Mouse (Mus musculus): ENCODE measurements around the gene Alg14. TPM values are rescaled to one million over a fixed set of nuclear protein-coding genes. Genes with fewer than 3 reads are reported as not detected.
A peak's percentile ranks its signal among the peaks of the same experiment; 100 is the strongest.

Alg14 gene
- total RNA-seq, 4 experiments from 2014 or later: 11.7 to 16.2 (median 14.8) TPM

DNA sequence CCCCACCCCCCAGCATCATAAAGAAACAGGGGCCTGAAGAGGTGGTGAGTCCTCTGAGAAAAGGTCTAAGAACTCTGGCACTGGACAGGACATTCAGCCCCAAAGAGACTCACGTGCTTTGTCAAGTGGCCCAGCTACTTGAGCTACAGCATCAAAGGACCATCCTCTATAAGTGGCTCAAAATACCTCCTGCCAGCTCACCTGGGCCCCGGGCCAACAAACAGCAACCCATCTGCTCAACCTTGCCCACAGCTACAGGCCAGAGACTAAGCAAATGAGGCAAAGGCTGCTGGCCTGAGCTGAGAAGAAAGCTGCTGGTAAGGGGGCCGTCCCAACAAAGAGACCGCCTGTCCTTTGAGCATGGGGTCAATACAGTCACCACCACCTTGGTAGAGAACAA, 14.0 kb upstream of the Alg14 start:
- no peak for DNase-seq (ENCODE audit: low spot score in 2 of 2)

DNA sequence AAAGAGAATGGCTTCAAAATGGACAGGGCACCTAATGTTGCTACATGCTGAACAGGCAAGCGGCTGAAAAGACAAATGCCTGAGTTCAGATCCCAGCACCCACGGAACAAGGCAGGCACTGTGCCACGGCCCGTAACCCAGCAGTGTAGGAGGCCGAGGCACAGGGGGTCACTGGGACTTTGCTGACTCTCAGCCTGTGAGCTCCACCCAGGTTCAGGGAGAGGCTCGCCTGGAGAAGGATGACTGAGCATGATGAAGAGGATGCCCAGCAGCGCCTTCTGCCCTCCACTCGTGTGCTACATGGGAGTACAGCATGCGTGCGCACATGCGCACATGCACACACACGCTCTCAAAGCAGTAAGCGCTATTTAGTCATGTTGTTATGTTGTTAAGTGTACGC, 11.9 kb upstream of the Alg14 start:
- DNase-seq (ENCODE audit: low spot score in 2 of 2): no peak

DNA sequence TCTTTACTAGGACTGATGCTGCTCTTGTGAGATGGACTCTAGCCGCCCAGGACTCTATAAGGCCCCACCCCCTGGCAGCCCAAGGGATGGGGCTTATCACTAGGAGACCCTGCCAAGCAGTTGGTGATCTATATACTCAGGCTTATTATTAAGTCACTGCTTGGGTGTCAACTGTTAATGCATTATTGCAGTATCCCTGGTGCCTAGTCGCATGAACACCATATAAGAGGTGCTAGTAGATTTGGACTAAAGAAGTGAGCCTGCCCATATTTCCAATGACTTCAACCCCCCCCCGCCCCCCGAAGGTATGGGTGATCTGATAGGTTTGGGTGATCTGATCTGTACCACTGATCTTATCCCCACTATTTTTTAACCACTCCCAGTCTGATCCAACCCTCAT, 8.6 kb upstream of the Alg14 start, which contains the start of gene Tmem56:
Gene Tmem56 (minus strand): TSS at position 101 of the 400 bp plus-strand sequence.
- no peak for DNase-seq (ENCODE audit: low spot score in 2 of 2)

DNA sequence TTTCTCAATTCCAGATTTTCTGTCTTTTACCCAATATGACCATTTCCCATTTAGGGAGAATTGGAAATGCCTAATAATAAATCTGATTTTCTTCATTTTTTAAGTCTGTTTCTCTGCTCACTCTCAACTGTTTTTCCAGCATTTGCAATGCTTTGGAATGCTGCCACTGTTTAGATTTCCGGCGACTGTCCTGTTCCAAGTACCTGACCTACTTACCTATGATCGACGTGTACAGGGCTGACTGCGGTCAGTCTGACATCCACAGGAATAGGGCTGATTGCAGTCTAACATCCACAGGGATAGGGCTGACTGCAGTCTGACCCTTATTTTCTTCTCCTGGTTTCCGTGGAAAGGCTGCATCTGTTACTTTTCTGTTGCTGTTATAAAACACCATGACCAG, 6.4 kb upstream of the Alg14 start:
- no peak for DNase-seq (ENCODE audit: low spot score in 2 of 2)

DNA sequence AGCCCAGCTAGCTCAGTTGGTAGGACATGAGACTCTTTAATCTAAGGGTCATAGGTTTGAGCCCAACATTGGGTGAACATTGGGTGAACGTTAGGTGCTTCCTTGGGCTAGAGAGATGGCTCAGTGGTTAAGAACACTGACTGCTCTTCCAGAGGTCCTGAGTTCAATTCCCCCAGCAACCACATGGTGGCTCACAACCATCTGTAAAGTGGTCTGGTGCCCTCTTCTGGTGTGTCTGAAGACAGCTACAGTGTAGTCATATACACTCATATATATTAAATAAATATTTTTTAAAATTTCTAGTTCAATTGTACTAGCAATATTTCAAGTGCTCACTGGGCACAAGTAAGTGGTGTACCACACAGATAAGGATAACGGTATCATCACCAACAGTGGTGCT, 4.4 kb upstream of the Alg14 start:
- no peak for DNase-seq (ENCODE audit: low spot score in 2 of 2)

DNA sequence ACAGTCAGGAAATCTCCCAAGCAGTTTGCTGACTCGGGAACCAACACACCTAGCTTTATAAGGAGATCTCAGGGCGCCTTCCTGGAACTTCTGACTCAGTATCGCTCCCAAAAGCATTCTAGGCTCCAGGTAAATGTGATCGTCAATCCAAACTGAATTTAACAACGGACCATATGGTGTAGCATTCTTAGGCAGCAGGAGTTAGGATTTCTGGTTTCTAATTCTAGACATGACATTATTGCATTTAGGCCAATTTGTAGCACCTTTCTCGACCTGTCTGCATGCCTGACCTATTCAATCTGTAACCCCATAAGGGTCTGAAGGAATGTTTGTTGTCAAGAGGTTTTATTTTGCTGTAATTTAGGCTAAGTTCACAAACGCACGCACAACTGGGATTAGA, 892 bp upstream of the Alg14 start:
- DNase-seq (ENCODE audit: low spot score in 2 of 2): no peak

DNA sequence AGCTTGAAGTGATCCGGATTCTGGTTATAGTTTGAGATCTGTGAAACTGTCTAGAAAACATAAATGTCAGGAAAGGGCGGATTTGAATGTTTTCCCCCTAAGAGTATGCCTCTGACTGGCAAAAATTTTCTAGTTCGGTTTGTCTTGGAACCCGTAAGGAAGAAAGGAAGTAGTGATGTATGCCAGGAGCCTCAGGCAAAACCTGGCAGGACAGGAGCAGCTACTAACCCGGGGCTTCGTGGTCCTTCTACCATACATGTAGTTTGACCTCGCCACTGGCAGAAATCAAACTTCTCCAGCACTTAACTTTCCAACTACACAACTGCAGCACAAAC, 381 bp upstream of the Alg14 start:
- DNase-seq (ENCODE audit: low spot score in 2 of 2): no peak

DNA sequence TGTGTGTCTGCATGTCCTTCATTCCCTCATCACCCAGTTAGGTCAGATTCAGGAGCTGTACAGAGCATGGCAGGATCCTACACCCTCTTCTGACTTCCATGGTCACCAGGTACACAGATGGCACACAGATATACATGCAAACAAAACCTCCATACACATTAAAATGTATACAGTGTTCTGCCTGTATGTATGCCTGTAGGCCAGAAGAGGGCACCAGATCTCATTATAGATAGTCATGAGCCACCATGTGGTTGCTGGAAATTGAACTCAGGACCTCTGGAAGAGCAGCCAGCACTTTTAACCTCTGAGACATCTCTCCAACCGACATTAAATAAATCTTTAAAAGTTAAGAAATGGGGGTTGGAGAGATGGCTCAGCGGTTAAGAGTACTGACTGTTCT, 2.6 kb downstream of the Alg14 start:
- DNase-seq (ENCODE audit: low spot score in 2 of 2): no peak

DNA sequence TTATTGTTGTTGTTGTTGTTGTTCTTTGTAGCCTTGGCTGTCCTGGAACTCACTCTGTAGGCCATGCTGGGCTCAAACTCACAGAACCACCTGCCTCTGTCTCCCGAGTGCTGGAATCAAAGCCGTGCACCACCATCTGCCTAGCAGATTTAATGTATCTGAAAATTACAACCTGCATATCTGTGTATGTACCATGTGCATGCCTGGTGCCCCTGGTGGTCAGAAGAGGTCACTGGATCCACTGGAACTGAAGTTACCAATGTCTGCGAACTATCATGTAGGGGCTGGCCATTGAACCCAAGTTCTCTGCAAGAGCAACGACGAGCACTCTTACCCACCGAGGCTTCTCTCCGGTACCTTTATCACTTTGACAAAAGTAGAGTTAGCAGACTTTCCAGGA, 15.1 kb downstream of the Alg14 start:
- no peak for DNase-seq (ENCODE audit: low spot score in 2 of 2)

DNA sequence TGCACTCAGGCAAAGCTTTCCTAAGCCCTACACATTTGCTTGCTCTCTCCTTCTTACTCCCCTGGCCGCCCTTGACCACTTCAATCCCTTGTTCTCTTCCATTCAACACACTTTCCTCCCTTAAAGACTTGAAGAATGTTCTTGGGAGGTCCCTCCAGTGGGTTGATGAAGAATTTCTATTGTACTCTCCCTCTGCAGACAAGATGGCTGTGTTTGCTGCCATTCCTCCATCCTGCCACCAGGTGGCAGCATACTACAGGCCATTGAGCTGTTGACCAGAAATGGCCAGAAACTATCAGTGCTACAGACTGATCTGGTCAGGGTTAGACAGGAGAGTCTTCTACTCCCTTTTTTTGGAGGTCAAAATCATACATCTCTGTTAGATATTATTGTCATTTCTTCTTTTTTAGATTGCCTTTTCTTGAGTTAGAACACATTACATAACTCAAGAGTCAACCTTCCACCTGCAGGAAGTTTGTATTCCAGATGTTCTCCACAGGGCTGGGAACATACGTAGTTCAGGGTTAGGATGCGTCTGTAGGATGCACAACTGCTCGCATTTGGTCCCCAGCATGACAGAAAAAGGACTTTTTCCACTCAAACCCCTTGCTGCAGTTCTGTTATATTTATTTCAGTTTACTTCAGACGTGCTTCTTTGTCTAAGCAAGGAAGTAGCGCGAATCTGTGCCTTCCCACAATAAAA, 16.1 kb downstream of the Alg14 start:
- peak; percentile 40 to 53 for DNase-seq (ENCODE audit: low spot score in 2 of 2)

DNA sequence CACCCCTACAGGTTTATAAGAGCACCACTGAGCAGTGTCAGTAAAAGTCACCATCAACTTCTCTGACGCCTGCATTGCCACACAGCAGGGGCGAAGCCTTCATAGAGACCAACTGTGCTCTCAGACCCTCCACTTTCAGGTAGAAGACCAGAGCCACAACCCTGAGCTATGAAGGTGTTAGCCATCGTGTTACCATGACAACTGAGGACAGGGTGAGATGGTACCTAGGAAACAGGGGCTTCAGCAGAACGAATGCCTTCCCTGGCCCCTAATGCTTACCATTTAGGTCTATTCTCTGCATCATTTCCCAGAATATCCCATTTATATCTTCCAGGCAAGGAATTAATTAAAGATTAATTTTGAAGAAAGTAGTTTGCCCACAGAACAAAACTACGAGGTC, 17.4 kb downstream of the Alg14 start:
- no peak for DNase-seq (ENCODE audit: low spot score in 2 of 2)

DNA sequence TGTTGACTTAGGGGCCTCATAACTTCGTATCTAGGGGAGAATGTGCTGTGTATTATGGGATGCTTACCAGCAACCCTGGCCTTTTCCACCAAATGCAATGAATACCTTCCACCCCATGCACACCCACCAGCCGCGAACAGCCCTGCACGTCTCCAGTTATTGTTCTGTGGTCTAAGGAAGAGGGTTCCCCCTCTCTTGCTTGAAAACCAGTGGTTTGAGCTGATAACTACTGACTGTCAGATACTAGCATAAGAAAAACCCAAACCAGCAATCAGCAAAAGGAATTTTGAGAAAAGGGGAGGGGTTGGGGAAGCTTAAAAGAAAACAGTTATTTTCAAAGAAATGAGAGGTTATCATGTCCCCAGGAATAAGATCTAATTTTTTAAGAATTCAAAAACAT, 17.9 kb downstream of the Alg14 start:
- DNase-seq (ENCODE audit: low spot score in 2 of 2): no peak

DNA sequence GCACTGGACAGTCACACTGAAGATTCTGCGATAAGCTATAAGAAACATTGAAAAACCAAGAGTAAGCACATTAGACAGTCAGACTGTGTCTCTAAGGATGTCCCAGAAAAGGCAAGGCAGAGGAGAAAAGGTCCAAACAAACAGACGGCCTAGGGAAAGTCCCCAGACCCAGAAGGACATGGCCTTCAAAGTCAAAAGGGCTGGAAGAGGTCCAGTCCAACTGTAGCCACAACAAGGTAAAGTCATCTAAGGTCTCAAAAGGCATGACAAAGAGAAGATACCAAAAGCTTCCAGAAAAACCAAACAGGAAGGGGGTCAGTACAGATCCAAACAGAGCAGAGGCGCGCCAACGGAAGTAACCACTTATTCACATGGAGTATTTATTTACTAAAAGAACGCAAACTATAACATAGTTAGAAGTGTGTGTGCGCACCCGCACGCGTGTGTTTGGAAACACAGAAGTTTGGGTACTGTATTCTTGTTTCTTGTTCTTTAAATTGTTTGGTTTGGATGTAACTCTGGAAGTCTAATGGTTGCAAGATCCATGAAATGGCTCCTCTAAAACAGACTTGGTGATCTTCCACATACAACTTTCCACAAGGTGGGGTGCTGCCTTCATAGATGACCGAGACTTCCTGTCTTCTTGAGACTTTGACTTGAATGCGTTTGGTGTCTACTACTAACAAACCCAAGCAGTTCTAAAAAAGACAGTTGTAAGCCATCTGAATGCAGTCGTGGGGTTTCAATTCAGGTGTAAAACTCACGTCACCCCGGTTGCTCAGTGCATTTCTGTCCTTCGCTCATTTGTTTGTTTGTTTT, 18.5 kb downstream of the Alg14 start:
- no peak for DNase-seq (ENCODE audit: low spot score in 2 of 2)

DNA sequence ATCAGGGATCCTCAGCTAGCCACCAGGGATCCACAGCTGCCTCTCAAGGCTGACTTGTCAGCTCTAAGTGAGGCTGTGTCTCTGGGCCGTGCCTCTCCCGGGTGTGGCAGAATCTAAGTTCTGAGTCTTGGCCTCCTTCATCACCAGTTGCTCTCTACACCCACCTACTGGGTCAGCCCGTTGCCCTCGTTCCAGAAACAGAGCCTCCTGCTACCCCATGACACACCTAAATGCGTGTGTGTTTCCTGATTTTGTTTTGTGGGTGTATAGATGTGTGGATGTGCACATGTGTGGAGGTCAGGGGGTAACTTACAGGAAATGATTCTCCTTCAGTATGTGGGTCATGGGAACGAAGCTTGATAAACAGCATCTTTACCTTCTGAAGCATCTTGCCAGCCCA, 20.9 kb downstream of the Alg14 start:
- DNase-seq (ENCODE audit: low spot score in 2 of 2): no peak

DNA sequence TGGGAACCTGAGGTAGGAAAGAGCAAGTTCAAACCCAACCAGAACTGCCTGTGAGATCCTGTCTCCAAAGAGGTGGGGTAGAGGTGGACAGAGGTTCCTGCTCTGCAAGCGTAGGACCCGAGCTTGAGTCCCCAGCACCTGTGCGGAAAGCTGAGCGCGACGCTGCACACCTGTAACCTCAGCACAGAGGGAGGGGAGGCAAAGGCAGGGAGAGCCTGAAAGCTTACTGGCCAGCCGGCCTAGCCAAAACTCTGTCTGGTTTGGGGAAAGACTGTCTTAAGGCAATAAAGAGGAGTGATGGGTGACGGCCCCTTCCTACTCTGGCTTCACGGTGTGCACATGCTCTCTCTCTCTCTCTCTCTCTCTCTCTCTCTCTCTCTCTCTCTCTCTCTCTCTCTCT, 21.4 kb downstream of the Alg14 start:
- DNase-seq (ENCODE audit: low spot score in 2 of 2): no peak

DNA sequence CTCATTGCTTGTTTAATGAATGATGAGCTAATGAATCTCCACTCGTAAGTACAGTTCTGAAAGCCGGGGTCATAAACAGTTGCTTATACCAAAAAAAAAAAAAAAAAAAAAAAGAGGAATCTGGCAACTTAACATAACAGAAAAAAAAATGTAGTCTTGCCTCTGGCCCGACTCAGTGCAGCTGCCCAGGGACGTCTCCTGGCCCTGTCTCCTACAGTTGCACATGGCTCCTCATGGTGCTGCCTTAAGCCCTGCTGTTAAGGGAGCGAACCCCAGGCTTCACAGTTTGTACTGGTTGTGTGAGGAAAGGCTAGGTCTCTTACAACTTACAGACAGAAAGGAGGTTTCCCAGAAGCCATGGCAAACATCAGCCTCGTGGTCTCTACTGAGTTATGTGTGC, 22.6 kb downstream of the Alg14 start:
- no peak for DNase-seq (ENCODE audit: low spot score in 2 of 2)

DNA sequence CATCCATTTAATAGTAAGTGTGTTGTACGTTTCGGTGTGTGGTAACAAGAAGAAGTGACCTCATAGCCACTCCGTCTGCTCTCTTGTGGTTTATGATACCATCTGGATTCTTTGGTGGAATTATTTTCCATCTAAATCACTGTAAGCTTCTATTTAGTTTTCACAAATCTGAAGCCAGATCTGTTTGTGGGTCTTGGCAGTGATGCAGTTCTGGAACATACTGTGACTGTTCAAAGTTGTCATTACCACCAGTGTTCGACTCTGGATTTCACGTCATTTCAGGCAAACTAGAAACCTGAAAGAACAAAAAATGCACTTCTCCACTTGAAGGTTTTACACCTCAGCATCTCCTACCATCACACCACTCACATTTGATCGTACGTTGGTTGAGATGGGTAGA, 23.9 kb downstream of the Alg14 start:
- no peak for DNase-seq (ENCODE audit: low spot score in 2 of 2)

DNA sequence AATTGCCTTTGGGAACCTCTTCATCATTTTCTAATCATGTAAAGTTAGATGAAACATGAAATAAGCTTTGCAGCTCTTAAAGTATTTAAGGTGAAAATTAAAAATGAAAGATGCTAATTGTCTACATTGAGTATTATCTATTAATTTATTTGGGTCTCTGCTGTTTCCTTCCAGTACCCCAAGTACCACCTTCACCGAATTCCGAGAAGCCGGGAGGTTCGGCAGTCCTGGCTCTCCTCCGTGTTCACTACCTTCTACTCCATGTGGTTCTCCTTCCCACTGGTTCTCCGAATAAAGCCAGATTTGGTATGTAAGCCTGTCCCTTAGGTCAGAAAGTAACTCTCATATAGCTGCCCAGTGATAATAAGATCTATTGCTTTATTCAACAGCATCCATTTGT, 28.3 kb downstream of the Alg14 start:
- DNase-seq (ENCODE audit: low spot score in 2 of 2): no peak

DNA sequence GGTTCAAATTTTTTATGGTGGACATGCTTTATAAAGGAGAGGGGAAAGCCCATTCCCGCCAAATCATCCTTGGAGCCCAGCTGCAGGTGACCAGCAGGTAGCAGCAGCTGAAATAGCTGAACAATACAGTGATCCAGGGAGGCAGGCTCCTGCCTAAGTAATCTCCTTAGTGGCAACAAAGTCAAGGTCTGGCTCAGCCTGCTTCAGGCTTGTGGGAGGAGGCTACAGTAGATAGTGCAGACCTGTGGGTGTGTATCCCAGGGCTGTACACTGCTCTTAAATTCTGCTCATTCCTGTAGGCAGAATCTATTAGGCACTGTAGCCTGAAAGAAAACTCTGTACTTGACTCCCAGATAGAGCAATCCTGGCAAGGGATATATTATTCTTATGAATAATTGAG, 29.3 kb downstream of the Alg14 start:
- no peak for DNase-seq (ENCODE audit: low spot score in 2 of 2)

DNA sequence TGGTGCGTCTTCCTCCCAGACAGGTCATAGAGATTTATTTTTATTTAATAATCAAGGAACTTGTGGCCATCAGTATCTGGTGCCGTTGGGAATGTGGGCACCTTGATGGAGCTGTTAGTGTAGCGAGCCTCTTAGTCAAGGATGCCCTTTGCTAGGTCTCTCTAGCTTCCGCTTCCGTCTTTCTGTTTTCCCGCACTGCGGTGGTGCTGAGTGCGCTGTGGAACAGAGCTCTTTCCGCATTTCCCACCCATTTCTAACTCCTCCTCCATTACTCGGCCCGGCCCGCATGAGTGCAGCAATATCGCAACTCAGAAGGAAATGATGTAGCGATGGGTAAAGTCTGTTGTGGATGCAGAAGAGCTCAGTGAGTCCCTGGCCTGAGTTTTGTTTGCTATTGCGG, 31.8 kb downstream of the Alg14 start:
- no peak for DNase-seq (ENCODE audit: low spot score in 2 of 2)

DNA sequence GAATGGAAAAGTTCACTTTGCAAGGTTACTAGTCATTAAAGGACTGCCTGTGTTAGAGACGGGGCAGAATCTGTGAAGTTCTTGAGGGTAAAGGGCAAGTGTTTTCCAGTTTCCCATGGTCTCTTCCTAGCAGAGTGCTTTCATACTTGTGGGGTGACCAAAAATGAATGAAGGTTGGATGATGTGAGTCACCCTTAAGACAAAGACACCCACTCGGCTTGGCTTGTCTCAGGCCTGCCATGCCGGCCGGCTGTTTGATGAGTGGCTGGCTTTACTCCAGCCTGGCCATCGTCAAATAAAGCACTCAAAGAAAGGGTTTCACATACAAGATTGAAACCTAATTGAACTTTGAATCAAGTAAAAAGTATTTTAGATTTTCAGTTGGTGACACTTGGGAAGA, 35.8 kb downstream of the Alg14 start:
- no peak for DNase-seq (ENCODE audit: low spot score in 2 of 2)

DNA sequence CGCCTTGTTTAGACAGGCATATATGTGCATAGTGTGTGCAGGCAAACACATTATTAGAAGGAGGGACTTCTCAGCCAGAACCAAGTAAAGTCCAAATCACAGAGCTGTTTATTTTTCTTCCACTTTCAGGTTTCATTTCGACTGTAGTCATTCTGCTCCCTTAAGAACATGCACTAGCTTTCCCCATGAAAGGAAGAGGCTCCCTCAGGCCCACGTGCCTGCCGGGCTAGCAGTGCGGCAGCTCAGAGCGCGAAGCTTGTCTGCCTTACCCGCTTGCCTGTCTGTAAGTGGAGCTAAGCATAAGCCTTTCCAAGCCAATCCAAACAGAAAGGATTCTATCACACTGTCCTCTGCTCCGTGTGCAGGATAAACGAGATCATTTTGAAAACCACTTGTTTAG, 38.1 kb downstream of the Alg14 start:
- no peak for DNase-seq (ENCODE audit: low spot score in 2 of 2)

DNA sequence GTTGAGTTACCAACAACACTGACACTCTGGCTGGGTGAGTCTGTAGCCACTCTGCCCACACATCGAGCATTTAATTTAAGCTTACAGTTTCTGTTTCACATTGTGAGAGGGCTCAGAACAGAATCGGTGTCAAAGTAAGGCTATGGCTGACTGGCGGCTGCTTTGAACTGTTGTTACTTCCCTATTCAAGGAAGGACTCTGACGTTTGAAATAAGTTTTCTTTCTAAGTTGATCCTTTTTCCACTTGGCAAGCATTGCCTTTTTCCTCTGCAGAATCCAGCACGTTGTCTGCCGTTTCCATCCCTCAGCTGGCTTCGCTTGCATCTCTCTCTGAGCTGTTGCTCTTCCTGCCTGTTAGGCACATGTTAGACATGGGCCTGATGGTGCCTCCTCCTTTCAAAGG, 38.7 kb downstream of the Alg14 start:
- DNase-seq (ENCODE audit: low spot score in 2 of 2): no peak

All from left cerebral cortex, adult 8-10 months (tissue).